ENCODE assay signal across 10 mouse cellular contexts in genomic region chr11:84178571-84178970, GRCm38 (mm10). TPM values are rescaled to one million over a fixed set of nuclear protein-coding genes. Genes with fewer than 3 reads are reported as not detected.
DNase-seq lines count a peak whose midpoint lies in the region; ATAC-seq and TF ChIP-seq lines count a peak whose summit lies in the region.
"Had no signal": no experiment of that assay in that cellular context is flagged by ENCODE, and none has a peak within 500 bp of the region (broad histone marks: within the 10 kb centered on the region; RNA-seq: fewer than 3 reads in every experiment).

No protein-coding gene starts in this region.

- H3K36me3 ChIP-seq in megakaryocyte, embryonic 14.5 days (replicated peaks; ENCODE audit: low read length), result peaks cover 2% of the 10 kb centered on the region
- no peaks in the 10 kb centered on the region for H3K36me3 ChIP-seq in liver, embryonic 14.5 days (replicated peaks; ENCODE audit: control insufficient read depth, insufficient read depth, low read depth)

- no peaks in the 10 kb centered on the region for H3K27me3 ChIP-seq in megakaryocyte, embryonic 14.5 days (replicated peaks)
- no peaks in the 10 kb centered on the region for H3K27me3 ChIP-seq in liver, embryonic 14.5 days (ENCODE audit: control insufficient read depth, insufficient read depth, low read length)

- H3K9me3 ChIP-seq in megakaryocyte, embryonic 14.5 days, result no peaks in the 10 kb centered on the region
- H3K9me3 ChIP-seq in liver, embryonic 14.5 days (ENCODE audit: control insufficient read depth, low read length), result no peaks in the 10 kb centered on the region

- no peak for ATAC-seq in megakaryocyte, adult 5-6 weeks (ENCODE audit: poor library complexity, severe bottlenecking)
- no peak for ATAC-seq in liver, embryonic 14.5 days (ENCODE audit: insufficient read depth)

- peak; percentile 18 for DNase-seq in cerebellum, adult 9-11 months
- no peak for DNase-seq in cerebellum, adult 11 months
- DNase-seq in liver, embryonic 14.5 days (ENCODE audit: low read depth in 3 of 3, low spot score in 3 of 3), result no peak
- no peak for DNase-seq in urinary bladder, adult 2 months (ENCODE audit: low spot score)
- no peak for DNase-seq in right cerebral cortex, adult 2 months (ENCODE audit: low spot score in 2 of 2)
- no peak for DNase-seq in T-cell, adult 2 months (ENCODE audit: low spot score)

- TF ChIP-seq EP300 in liver, embryonic 14.5 days (IDR thresholded peaks at IDR 0.05; ENCODE audit: low read depth), result no peak

- peak overlapping the region; percentile 76 for H3K4me2 ChIP-seq in liver, embryonic 14.5 days (ENCODE audit: low read depth)

- H3K4me3 ChIP-seq in megakaryocyte, embryonic 14.5 days (replicated peaks), result peak overlapping the region; percentile 92
- peak overlapping the region in 1 of 2 experiments; percentile 68; a peak in 2 of 4 replicates for H3K4me3 ChIP-seq in liver, embryonic 14.5 days (ENCODE audit: insufficient read depth in 1 of 2, low read depth in 2 of 2, low read length in 2 of 2)

- peak overlapping the region; percentile 80 for H3K9ac ChIP-seq in liver, embryonic 14.5 days (replicated peaks)

- no peak for TF ChIP-seq CTCF in liver, embryonic 14.5 days (IDR thresholded peaks at IDR 0.05; ENCODE audit: low read depth)

- H3K4me1 ChIP-seq in megakaryocyte, embryonic 14.5 days, result peaks cover 50% of the 10 kb centered on the region
- peaks cover 17 to 25% of the 10 kb centered on the region in 2 experiments for H3K4me1 ChIP-seq in liver, embryonic 14.5 days (replicated peaks; ENCODE audit: control insufficient read depth in 2 of 2, insufficient read depth in 2 of 2, low read length in 1 of 2)

- H3K27ac ChIP-seq in liver, embryonic 14.5 days, result no peak overlapping the region

- 45% methylated on average over 4 of the region's 4 CpGs for WGBS in liver, embryonic 14.5 days (ENCODE audit: insufficient replicate concordance)

RNA-seq across cellular contexts. Expression of gene Gm11437, which starts 11.3 kb away (rescaled TPM):
- polyA plus RNA-seq in megakaryocyte, embryonic 14.5 days (2012; ENCODE audit: insufficient read depth, low replicate concordance), result not detected in 2 replicates
- not detected in 2 replicates for total RNA-seq in megakaryocyte, adult 5-6 weeks (2015)
- total RNA-seq in megakaryocyte, adult 5-6 weeks (2017), result not detected in 2 replicates
- polyA plus RNA-seq in liver, embryonic 14.5 days (2012; rRNA removed), result not detected in 2 replicates
- polyA plus RNA-seq in liver, embryonic 14.5 days (2014; fragmentation: Nextera tagmentation; extraction: Ambion mirVana), result not detected in 2 replicates
- polyA plus RNA-seq in urinary bladder, adult 2 months (2012; rRNA removed), result not detected in 2 replicates
- total RNA-seq: hematopoietic stem cell, adult 5-6 weeks had no signal
- polyA plus RNA-seq: C2C12 had no signal

RNA-seq across cellular contexts. Expression of gene Acaca, which starts 49.1 kb away (rescaled TPM):
- 7.9 and 9.9 TPM in 2 replicates for polyA plus RNA-seq in megakaryocyte, embryonic 14.5 days (2012; ENCODE audit: insufficient read depth, low replicate concordance)
- 15.0 and 16.6 TPM in 2 replicates for total RNA-seq in megakaryocyte, adult 5-6 weeks (2015)
- total RNA-seq in megakaryocyte, adult 5-6 weeks (2017), result 16.6 and 23.9 TPM in 2 replicates
- 4.0 and 4.7 TPM in 2 replicates for polyA plus RNA-seq in liver, embryonic 14.5 days (2012; rRNA removed)
- 6.6 and 7.0 TPM in 2 replicates for polyA plus RNA-seq in liver, embryonic 14.5 days (2014; fragmentation: Nextera tagmentation; extraction: Ambion mirVana)
- 17.6 and 18.8 TPM in 2 replicates for polyA plus RNA-seq in urinary bladder, adult 2 months (2012; rRNA removed)

RNA-seq across cellular contexts. Expression of gene Tada2a, which starts 49.2 kb away (rescaled TPM):
- polyA plus RNA-seq in megakaryocyte, embryonic 14.5 days (2012; ENCODE audit: insufficient read depth, low replicate concordance), result 0.67 and 3.9 TPM in 2 replicates
- total RNA-seq in megakaryocyte, adult 5-6 weeks (2015), result 4.9 and 7.2 TPM in 2 replicates
- 5.5 and 6.4 TPM in 2 replicates for total RNA-seq in megakaryocyte, adult 5-6 weeks (2017)
- 6.8 and 9.6 TPM in 2 replicates for polyA plus RNA-seq in liver, embryonic 14.5 days (2012; rRNA removed)
- 7.9 and 9.0 TPM in 2 replicates for polyA plus RNA-seq in liver, embryonic 14.5 days (2014; fragmentation: Nextera tagmentation; extraction: Ambion mirVana)
- polyA plus RNA-seq in urinary bladder, adult 2 months (2012; rRNA removed), result 28.1 and 29.1 TPM in 2 replicates
